Mouse (Mus musculus): Measurements from ENCODE around the gene Stom. TPM values are rescaled to one million over a fixed set of nuclear protein-coding genes. Genes with fewer than 3 reads are reported as not detected.
A peak's percentile ranks its signal among the peaks of the same experiment; 100 is the strongest.

Gene Stom
- polyA plus RNA-seq, 1 experiment from 2014 or later = 128 TPM

- DNase-seq = no peak
- H3K4me1 ChIP-seq (replicated peaks) = peaks cover 39% of the 10 kb centered on the region
- WGBS (ENCODE audit: insufficient replicate concordance) = 70% methylated on average over 1 of the region's 1 CpGs
- peaks cover 15% of the 10 kb centered on the region for H3K36me3 ChIP-seq
- H3K9ac ChIP-seq = no peak overlapping the region
- H3K9me3 ChIP-seq (replicated peaks) = no peaks in the 10 kb centered on the region
- H3K27me3 ChIP-seq = no peaks in the 10 kb centered on the region
- H3K4me2 ChIP-seq = no peak overlapping the region
- no peak overlapping the region for H3K4me3 ChIP-seq (replicated peaks)
- ATAC-seq (ENCODE audit: low read depth) = no peak
- no peak overlapping the region for H3K27ac ChIP-seq
Measured at GRCm38 (mm10) chr2:35338036-35338435, 1.3 kb upstream of the Stom start.

- Histone ChIP-seq H3K4me1 (replicated peaks) (peaks cover 45% of the 10 kb centered on the region), H3K27ac (peak overlapping the region; percentile 89), H3K27me3 (no peaks in the 10 kb centered on the region), H3K9ac (peak overlapping the region; percentile 74), H3K4me3 (replicated peaks) (peak overlapping the region; percentile 90), H3K4me2 (peak overlapping the region; percentile 82), H3K36me3 (peaks cover 21% of the 10 kb centered on the region), H3K9me3 (replicated peaks) (no peaks in the 10 kb centered on the region)
- 64% methylated on average over 10 of the region's 10 CpGs for WGBS (ENCODE audit: insufficient replicate concordance)
- no peak for DNase-seq
- no peak for ATAC-seq (ENCODE audit: low read depth)
Measured at GRCm38 (mm10) chr2:35337419-35337818, 643 bp upstream of the Stom start.

DNA sequence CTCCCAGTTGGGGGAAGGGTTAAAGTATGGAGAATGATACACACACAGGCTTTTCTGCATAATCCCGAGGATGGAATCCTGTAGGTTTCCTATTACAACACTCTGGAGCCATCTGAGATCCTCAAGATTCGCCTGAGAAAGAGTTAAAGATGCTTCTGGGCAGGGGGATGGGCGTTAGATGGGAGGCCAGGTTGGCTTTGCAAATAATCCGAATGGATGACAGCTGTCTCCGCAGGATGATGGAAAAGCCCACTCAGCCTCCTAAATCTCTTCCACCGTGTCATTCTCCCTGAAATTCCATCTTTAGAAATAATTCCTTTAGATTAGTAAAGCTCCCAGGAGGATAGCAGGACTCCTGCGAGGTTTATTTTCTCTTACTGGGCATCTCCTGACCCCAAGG is 1.2 kb downstream of the Stom start:
- H3K27ac ChIP-seq = peak overlapping the region; percentile 100
- H3K4me2 ChIP-seq = peak overlapping the region; percentile 82
- WGBS (ENCODE audit: insufficient replicate concordance) = 13% methylated on average over 7 of the region's 7 CpGs
- H3K4me1 ChIP-seq (replicated peaks) = peaks cover 63% of the 10 kb centered on the region
- H3K4me3 ChIP-seq (replicated peaks) = peak overlapping the region; percentile 90
- H3K27me3 ChIP-seq = no peaks in the 10 kb centered on the region
- H3K9ac ChIP-seq = peak overlapping the region; percentile 97
- H3K9me3 ChIP-seq (replicated peaks) = no peaks in the 10 kb centered on the region
- DNase-seq (no peak), ATAC-seq (ENCODE audit: low read depth) (no peak)
- peaks cover 31% of the 10 kb centered on the region for H3K36me3 ChIP-seq

DNA sequence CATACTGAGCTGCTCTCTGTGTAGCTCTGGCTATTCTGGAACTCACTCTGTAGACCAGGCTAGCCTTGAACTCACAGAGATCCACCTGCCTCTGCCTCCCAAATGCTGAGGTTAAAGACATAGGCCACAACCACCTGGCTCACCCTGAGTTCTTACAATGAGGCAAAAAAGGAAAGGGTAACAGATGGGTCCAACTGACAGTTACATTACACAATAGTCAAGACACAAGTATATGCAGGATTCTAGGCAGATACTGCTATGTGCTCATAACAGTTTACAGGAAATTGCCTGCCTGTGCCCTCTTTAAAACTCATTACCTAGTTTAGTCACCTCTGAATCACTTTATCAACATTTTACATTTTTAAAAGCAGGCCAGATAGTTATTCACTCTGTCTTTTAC is 3.1 kb downstream of the Stom start:
- H3K4me3 ChIP-seq (replicated peaks) = peak overlapping the region; percentile 90
- H3K27me3 ChIP-seq = no peaks in the 10 kb centered on the region
- DNase-seq = no peak
- peak overlapping the region; percentile 100 for H3K27ac ChIP-seq
- no peak for ATAC-seq (ENCODE audit: low read depth)
- H3K36me3 ChIP-seq = peaks cover 46% of the 10 kb centered on the region
- no peaks in the 10 kb centered on the region for H3K9me3 ChIP-seq (replicated peaks)
- H3K4me2 ChIP-seq = peak overlapping the region; percentile 82
- peaks cover 81% of the 10 kb centered on the region for H3K4me1 ChIP-seq (replicated peaks)
- peak overlapping the region; percentile 97 for H3K9ac ChIP-seq

GRCm38 (mm10) chr2:35331205-35331604 is 5.6 kb downstream of the Stom start:
- peak overlapping the region; percentile 90; the same call in 1 of the 2 replicates for H3K4me3 ChIP-seq (replicated peaks)
- 68% methylated on average over 2 of the region's 2 CpGs for WGBS (ENCODE audit: insufficient replicate concordance)
- H3K9me3 ChIP-seq (replicated peaks) = no peaks in the 10 kb centered on the region
- ATAC-seq (ENCODE audit: low read depth) = no peak
- peak overlapping the region; percentile 100 for H3K27ac ChIP-seq
- peaks cover 54% of the 10 kb centered on the region for H3K36me3 ChIP-seq
- peak overlapping the region; percentile 97; the same call in 1 of the 2 replicates for H3K9ac ChIP-seq
- peaks cover 91% of the 10 kb centered on the region for H3K4me1 ChIP-seq (replicated peaks)
- H3K4me2 ChIP-seq = peak overlapping the region; percentile 82
- H3K27me3 ChIP-seq = no peaks in the 10 kb centered on the region
- DNase-seq = no peak

DNA sequence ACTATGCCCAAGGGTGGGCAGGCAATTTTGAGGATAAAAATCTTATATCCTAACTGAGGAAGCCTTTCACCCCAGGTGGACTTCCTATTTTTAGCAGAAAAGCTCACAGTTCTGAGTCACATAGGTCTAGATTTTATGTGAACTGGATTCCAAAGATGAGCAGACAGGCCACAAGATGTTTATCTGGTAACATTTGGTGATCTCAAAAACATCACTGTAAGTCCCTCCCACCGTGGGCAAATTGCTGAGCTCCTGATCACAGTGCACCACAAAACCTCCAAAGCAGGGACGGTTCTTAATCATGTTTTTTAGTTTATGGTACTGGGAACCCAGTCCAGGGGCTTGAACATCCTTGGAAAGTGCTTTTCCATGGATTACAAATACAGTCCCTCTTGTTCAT is 7.7 kb downstream of the Stom start:
- Histone ChIP-seq H3K4me1 (replicated peaks) (peaks cover 99% of the 10 kb centered on the region), H3K4me2 (peak overlapping the region; percentile 70), H3K9ac (peak overlapping the region; percentile 70), H3K36me3 (peaks cover 68% of the 10 kb centered on the region), H3K27me3 (no peaks in the 10 kb centered on the region), H3K4me3 (replicated peaks) (peak overlapping the region; percentile 47), H3K27ac (peak overlapping the region; percentile 98), H3K9me3 (replicated peaks) (no peaks in the 10 kb centered on the region)
- DNase-seq (no peak), ATAC-seq (ENCODE audit: low read depth) (no peak)
- 50% methylated on average over 2 of the region's 2 CpGs for WGBS (ENCODE audit: insufficient replicate concordance)

DNA sequence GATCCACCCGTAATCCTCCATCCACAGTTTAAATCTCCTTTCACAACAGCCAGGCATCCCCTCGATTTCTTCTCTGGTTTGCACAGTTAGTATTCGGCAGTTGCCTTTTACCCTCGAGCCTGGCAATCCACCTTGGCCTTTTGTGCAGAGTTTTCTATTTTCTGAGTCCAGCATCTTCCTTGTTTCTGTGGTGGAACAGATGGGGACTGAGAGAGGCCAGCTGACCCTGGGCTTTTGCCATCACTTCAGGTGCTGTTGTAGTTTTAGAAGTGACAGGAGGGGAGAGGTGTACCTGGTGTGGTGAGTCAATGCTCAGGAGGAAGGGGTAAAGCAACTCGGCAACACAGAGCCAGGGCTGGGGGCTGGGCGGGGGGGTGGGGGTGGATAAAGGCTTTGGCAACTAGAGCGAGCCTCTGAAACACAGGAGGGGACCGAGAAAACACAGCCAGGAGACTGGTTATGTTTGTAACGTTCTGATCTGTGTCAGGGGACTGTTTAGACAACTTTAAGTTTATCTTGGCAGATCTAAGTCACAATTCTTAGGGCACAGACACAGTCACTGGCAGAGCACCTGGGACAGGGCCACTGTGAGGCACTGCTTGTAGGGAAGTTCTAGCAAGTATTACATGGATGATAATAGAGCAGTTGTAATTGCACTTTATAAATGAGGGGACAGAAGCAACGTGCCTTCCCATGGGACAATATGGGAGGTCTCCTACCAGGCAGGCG is 8.5 kb downstream of the Stom start:
- Histone ChIP-seq H3K27me3 (no peaks in the 10 kb centered on the region), H3K9me3 (replicated peaks) (no peaks in the 10 kb centered on the region), H3K4me2 (peak overlapping the region; percentile 70), H3K27ac (peak overlapping the region; percentile 98), H3K36me3 (peaks cover 71% of the 10 kb centered on the region), H3K4me3 (replicated peaks) (peak overlapping the region; percentile 47), H3K9ac (peak overlapping the region; percentile 70), H3K4me1 (replicated peaks) (peaks cover 99% of the 10 kb centered on the region)
- ATAC-seq (ENCODE audit: low read depth) = peak; percentile 11; the same call in 1 of the 2 replicates
- DNase-seq = no peak
- WGBS (ENCODE audit: insufficient replicate concordance) = 34% methylated on average over 11 of the region's 11 CpGs

DNA sequence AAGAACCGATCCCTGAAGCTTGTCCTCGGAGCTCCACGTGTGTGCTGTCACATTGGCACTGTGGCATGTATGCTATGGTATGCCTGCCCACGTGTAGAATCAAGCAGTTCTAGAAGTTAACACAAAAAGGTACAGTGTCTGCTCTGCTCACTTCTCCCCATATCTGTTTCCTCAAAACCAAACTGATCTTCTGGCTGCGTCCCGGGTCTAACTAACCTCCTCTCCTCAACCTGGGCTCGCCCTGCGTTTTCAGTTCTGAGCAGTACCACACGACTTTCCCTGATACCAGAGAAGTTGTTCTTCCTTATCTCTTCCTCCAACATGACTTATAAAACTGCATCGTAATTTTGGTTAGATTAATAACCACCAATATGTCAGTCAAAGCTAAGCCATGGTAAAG is 9.2 kb downstream of the Stom start:
- peaks cover 99% of the 10 kb centered on the region for H3K4me1 ChIP-seq (replicated peaks)
- H3K36me3 ChIP-seq = peaks cover 71% of the 10 kb centered on the region
- peak overlapping the region; percentile 70 for H3K9ac ChIP-seq
- no peaks in the 10 kb centered on the region for H3K9me3 ChIP-seq (replicated peaks)
- DNase-seq (peak; percentile 64), ATAC-seq (ENCODE audit: low read depth) (peak; percentile 81)
- H3K4me3 ChIP-seq (replicated peaks) = peak overlapping the region; percentile 47
- no peaks in the 10 kb centered on the region for H3K27me3 ChIP-seq
- H3K4me2 ChIP-seq = peak overlapping the region; percentile 70
- WGBS (ENCODE audit: insufficient replicate concordance) = 21% methylated on average over 10 of the region's 10 CpGs
- peak overlapping the region; percentile 98 for H3K27ac ChIP-seq

GRCm38 (mm10) chr2:35326931-35327330 is 9.8 kb downstream of the Stom start:
- peak overlapping the region; percentile 40 for H3K4me3 ChIP-seq (replicated peaks)
- 72% methylated on average over 1 of the region's 1 CpGs for WGBS (ENCODE audit: insufficient replicate concordance)

DNA sequence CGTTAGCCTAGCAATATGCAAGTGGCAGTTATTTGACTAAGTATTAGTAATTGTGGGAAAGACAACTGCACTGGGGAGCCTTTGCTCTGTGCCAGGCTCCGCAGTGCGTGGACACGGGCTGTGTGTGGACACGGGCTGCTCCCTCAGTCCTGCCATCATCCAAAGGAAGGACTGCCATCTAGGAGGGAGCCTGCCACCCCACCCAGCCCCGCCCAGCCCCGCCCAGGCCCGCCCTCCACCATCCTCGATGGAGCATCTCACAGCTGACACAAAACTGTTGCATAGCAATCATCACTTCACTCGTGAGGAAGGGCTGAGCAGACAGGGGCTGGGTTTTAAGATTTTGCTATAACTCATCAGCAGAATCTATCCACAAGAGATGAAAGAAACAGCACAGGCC is 10.8 kb downstream of the Stom start:
- peak overlapping the region; percentile 40 for H3K4me3 ChIP-seq (replicated peaks)
- peak overlapping the region; percentile 98 for H3K27ac ChIP-seq
- peak overlapping the region; percentile 63 for H3K9ac ChIP-seq
- peak overlapping the region; percentile 70 for H3K4me2 ChIP-seq
- DNase-seq (no peak), ATAC-seq (ENCODE audit: low read depth) (peak; percentile 75)
- no peaks in the 10 kb centered on the region for H3K27me3 ChIP-seq
- H3K36me3 ChIP-seq = peaks cover 76% of the 10 kb centered on the region
- 43% methylated on average over 10 of the region's 10 CpGs for WGBS (ENCODE audit: insufficient replicate concordance)
- peaks cover 98% of the 10 kb centered on the region for H3K4me1 ChIP-seq (replicated peaks)
- no peaks in the 10 kb centered on the region for H3K9me3 ChIP-seq (replicated peaks)

More at GRCm38 (mm10) chr2:35326931-35327330, 9.8 kb downstream of the Stom start:
- Histone ChIP-seq H3K4me2 (peak overlapping the region; percentile 70), H3K9ac (peak overlapping the region; percentile 63), H3K9me3 (replicated peaks) (no peaks in the 10 kb centered on the region), H3K36me3 (peaks cover 71% of the 10 kb centered on the region), H3K27ac (peak overlapping the region; percentile 98), H3K4me1 (replicated peaks) (peaks cover 99% of the 10 kb centered on the region), H3K27me3 (no peaks in the 10 kb centered on the region)
- ATAC-seq (ENCODE audit: low read depth) = no peak
- DNase-seq = no peak

DNA sequence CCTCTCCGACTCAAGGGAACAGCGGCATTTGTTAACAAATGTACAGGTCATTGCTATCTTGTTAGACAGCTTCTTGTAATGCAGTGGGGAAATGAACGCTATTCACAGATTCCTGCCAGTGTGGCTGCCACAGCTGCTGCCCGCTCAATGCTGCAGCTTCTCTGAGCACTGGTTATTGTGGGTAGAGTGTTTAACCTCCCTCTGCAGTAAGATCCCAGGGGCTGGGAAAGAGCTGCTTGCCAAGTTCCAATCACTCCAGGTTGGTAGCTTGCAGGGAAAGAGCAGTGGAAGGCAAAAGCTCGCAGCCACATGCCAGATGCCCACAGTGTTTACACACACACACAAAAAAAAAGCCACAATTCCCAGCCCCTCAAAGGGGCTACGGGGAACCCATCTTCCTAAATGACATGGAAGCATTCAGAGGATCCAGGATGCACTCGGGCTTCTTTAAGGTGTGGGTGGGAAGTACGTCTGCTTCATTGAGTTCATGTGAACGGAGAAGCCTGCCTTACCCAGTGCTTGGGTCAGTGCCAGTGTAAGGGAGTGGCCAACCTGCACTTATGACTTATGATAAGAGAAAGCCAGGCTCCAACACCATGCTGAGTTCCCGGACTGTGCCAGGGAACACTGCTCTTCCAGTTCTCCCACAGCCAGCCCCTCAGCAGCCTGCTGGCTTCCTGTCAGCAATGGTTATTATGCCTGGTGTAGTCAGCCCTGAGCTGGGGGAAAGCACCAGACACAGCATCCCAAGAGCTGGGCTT is 14.2 kb downstream of the Stom start:
- peaks cover 99% of the 10 kb centered on the region for H3K4me1 ChIP-seq (replicated peaks)

More for the DNA sequence above, 14.2 kb downstream of the Stom start:
- Histone ChIP-seq H3K36me3 (peaks cover 94% of the 10 kb centered on the region), H3K9ac (peak overlapping the region; percentile 50), H3K27ac (peak overlapping the region; percentile 98), H3K4me2 (peak overlapping the region; percentile 40), H3K4me3 (replicated peaks) (no peak overlapping the region), H3K27me3 (no peaks in the 10 kb centered on the region), H3K9me3 (replicated peaks) (no peaks in the 10 kb centered on the region)
- WGBS (ENCODE audit: insufficient replicate concordance) = 65% methylated on average over 10 of the region's 10 CpGs
- peak; percentile 61 for ATAC-seq (ENCODE audit: low read depth)
- no peak for DNase-seq

Data from liver, embryonic 13.5 days (tissue).